Mouse (Mus musculus) stomach, postnatal 0 days (tissue): ENCODE data around the gene Smap2.

Source experiments
- CTCF ChIP-seq: IDR thresholded peaks from 2 replicates; pipeline ENCODE4 v1.5.1; 2016; ENCODE audit warnings: antibody characterized with exemption, low read depth, mild to moderate bottlenecking, moderate library complexity
- EP300 ChIP-seq: optimal IDR thresholded peaks from 2 replicates; pipeline ENCODE3; 2016; ENCODE audit warnings: antibody characterized with exemption

GRCm38 (mm10) chr4:120978221-120978620 is 38.8 kb downstream of the Smap2 start:
- TF ChIP-seq CTCF (no peak), EP300 (no peak)
